Mouse (Mus musculus) layer of hippocampus, adult 8-10 months (tissue): ENCODE results near the gene Zfp799. TPM values are rescaled to one million over a fixed set of nuclear protein-coding genes. Genes with fewer than 3 reads are reported as not detected.
A peak's percentile ranks its signal among the peaks of the same experiment; 100 is the strongest.

ENCODE experiments used
- DNase-seq, 2 experiments: peaks; one replicate each; pipeline ENCODE4 v3.0.0; 2022; ENCODE audit warnings: low spot score in 2 of 2
- total RNA-seq, 4 experiments: library from RNA; stranded (reverse); gene quantifications; 2 replicates each; pipeline ENCODE4 v1.2.4; 2022

Gene Zfp799
- total RNA-seq, 4 experiments from 2014 or later: 27.5 to 36.6 (median 30.4) TPM

GRCm38 (mm10) chr17:32787436-32788093 is 42.5 kb downstream of the Zfp799 start:
- DNase-seq: no peak

- DNase-seq: no peak
Observed at GRCm38 (mm10) chr17:32786944-32787343, 43.1 kb downstream of the Zfp799 start.

GRCm38 (mm10) chr17:32785656-32786055 is 44.4 kb downstream of the Zfp799 start:
- DNase-seq: no peak

GRCm38 (mm10) chr17:32777564-32777963 is 52.5 kb downstream of the Zfp799 start:
- peak; percentile 45 to 52 for DNase-seq

- DNase-seq: no peak
Observed at GRCm38 (mm10) chr17:32771213-32771612, 58.8 kb downstream of the Zfp799 start.

- DNase-seq: no peak
Observed at GRCm38 (mm10) chr17:32766422-32766821, 63.6 kb downstream of the Zfp799 start.

Other genes starting within 250 kb of the Zfp799 start
- gene Cyp4f37, start 209.0 kb downstream of the Zfp799 start, total RNA-seq: not detected
- gene Cyp4f40, start 171.4 kb downstream of the Zfp799 start, total RNA-seq: not detected
- 10 to 100 TPM; 16.5 to 19.8 (median 18.2) TPM for gene Cyp4f15, start 144.6 kb downstream of the Zfp799 start, total RNA-seq
- 100 to 1,000 TPM in 2 of 4 experiments, 10 to 100 TPM in 2; 75.3 to 108 (median 92.2) TPM for gene Zfp871, start 42.0 kb downstream of the Zfp799 start, total RNA-seq
- 1 to 10 TPM; 3.7 to 7.8 (median 6.8) TPM for gene Zfp811, start 20.3 kb downstream of the Zfp799 start, total RNA-seq
- 10 to 100 TPM in 3 of 4 experiments, 1 to 10 TPM in 1; 7.9 to 12.4 (median 11.4) TPM for gene Zfp870, start 61.4 kb upstream of the Zfp799 start, total RNA-seq
- 1 to 10 TPM; 5.2 to 8.0 (median 6.4) TPM for gene Cyp4f14, start 87.1 kb upstream of the Zfp799 start, total RNA-seq
- 10 to 100 TPM; 29.2 to 42.1 (median 33.4) TPM for gene Cyp4f13, start 117.1 kb upstream of the Zfp799 start, total RNA-seq
- gene Zfp472, start 135.6 kb upstream of the Zfp799 start, total RNA-seq: 1 to 10 TPM; 4.6 to 6.2 (median 5.2) TPM
- 10 to 100 TPM; 16.1 to 19.9 (median 18.1) TPM for gene Zfp952, start 162.9 kb upstream of the Zfp799 start, total RNA-seq
- gene Zfp763, start 203.1 kb upstream of the Zfp799 start, total RNA-seq: 10 to 100 TPM; 17.6 to 24.6 (median 18.5) TPM
- gene 4921501E09Rik, start 237.8 kb upstream of the Zfp799 start, total RNA-seq: under 1 TPM in 1 of 4 experiments, not detected in 3; 0.16 TPM